Mouse (Mus musculus) lung, postnatal 0 days (tissue): ENCODE measurements at regions not wholly inside any gene's neighbourhood (a gene's known extent, or its start where the extent isn't known, plus 50 kb on each side); places are given as distances from the start of the nearest gene placed in this dataset.

Source experiments
- ATAC-seq: fragments of 200-750 bp; cut with Nextera tagmentation; 2 replicates; pipeline ENCODE4 v1.8.0; 2017; ENCODE audit warnings: moderate library complexity
- DNase-seq: peaks from one replicate; pipeline ENCODE4 v3.0.0-alpha.2; 2016; ENCODE audit warnings: low spot score
- H3K27ac ChIP-seq: fragments of 300-500 bp; sonication (generic); 2 replicates; pipeline ENCODE4 v1.5.1; 2014; ENCODE audit warnings: antibody characterized with exemption, mild to moderate bottlenecking, low read length, mixed read lengths
- H3K27me3 ChIP-seq: fragments of 300-500 bp; sonication (generic); replicated peaks from 2 replicates; pipeline ENCODE4 v1.6.1; 2014; ENCODE audit warnings: low read length, mixed read lengths; ENCODE audit not compliant: insufficient read depth
- H3K36me3 ChIP-seq: fragments of 300-500 bp; sonication (generic); 2 replicates; pipeline ENCODE4 v1.6.1; 2014; ENCODE audit warnings: low read length, mixed read lengths; ENCODE audit not compliant: insufficient read depth
- H3K4me1 ChIP-seq: fragments of 300-500 bp; sonication (generic); 2 replicates; pipeline ENCODE4 v1.6.1; 2014; ENCODE audit warnings: antibody characterized with exemption, low read depth, low read length, mixed read lengths; ENCODE audit not compliant: insufficient read depth
- H3K4me2 ChIP-seq: fragments of 300-500 bp; sonication (generic); replicated peaks from 2 replicates; pipeline ENCODE4 v1.6.1; 2014; ENCODE audit warnings: low read depth, mild to moderate bottlenecking, low read length, moderate library complexity, mixed read lengths
- H3K4me3 ChIP-seq: fragments of 300-500 bp; sonication (generic); 2 replicates; pipeline ENCODE4 v1.5.1; 2014; ENCODE audit warnings: low read depth, low read length
- H3K9ac ChIP-seq: fragments of 300-500 bp; sonication (generic); replicated peaks from 2 replicates; pipeline ENCODE4 v1.6.1; 2014; ENCODE audit warnings: low read depth, mild to moderate bottlenecking
- H3K9me3 ChIP-seq: fragments of 300-500 bp; sonication (generic); 2 replicates; pipeline ENCODE4 v1.6.1; 2016; ENCODE audit warnings: low read length, mixed read lengths
- CTCF ChIP-seq: IDR thresholded peaks from 2 replicates; pipeline ENCODE4 v1.5.1; 2016; ENCODE audit warnings: antibody characterized with exemption, mild to moderate bottlenecking
- EP300 ChIP-seq: IDR thresholded peaks from 2 replicates; pipeline ENCODE4 v1.6.1; 2016; ENCODE audit warnings: antibody characterized with exemption, mild to moderate bottlenecking, control low read depth
- WGBS: fragments of 180-500 bp; shearing (Covaris S2); extraction: QIAGEN DNeasy Blood & Tissue Kit; methylation state at CpG from one replicate; pipeline ENCODE4 v1.1.7; 2014; 5-methylcytosine and 5-hydroxymethylcytosine counted together

- ATAC-seq (no peak), DNase-seq (no peak)
- H3K36me3 ChIP-seq: no peaks in the 10 kb centered on the region
- no peaks in the 10 kb centered on the region for H3K4me1 ChIP-seq
- TF ChIP-seq CTCF (no peak), EP300 (no peak)
- no peaks in the 10 kb centered on the region for H3K27me3 ChIP-seq
- H3K4me3 ChIP-seq: no peak overlapping the region
- H3K9me3 ChIP-seq: no peaks in the 10 kb centered on the region
- no peak overlapping the region for H3K9ac ChIP-seq
- no peak overlapping the region for H3K4me2 ChIP-seq
- 82% methylated on average over 3 of the region's 3 CpGs for WGBS
- no peak overlapping the region for H3K27ac ChIP-seq
Measured at GRCm38 (mm10) chr10:29725319-29725718, 189.7 kb upstream of the Rspo3 start.

GRCm38 (mm10) chr10:29710967-29711366, 175.3 kb upstream of the Rspo3 start:
- no peak overlapping the region for H3K27ac ChIP-seq
- no peak overlapping the region for H3K9ac ChIP-seq
- no peaks in the 10 kb centered on the region for H3K36me3 ChIP-seq
- DNase-seq (no peak), ATAC-seq (no peak)
- no peak overlapping the region for H3K4me2 ChIP-seq
- no peaks in the 10 kb centered on the region for H3K9me3 ChIP-seq
- no peaks in the 10 kb centered on the region for H3K4me1 ChIP-seq
- WGBS: 0% methylated on average over 1 of the region's 1 CpGs
- no peak overlapping the region for H3K4me3 ChIP-seq
- H3K27me3 ChIP-seq: no peaks in the 10 kb centered on the region
- TF ChIP-seq EP300 (no peak), CTCF (no peak)

- Histone ChIP-seq H3K27me3 (no peaks in the 10 kb centered on the region), H3K9ac (no peak overlapping the region), H3K27ac (no peak overlapping the region), H3K9me3 (no peaks in the 10 kb centered on the region), H3K4me3 (no peak overlapping the region), H3K4me2 (no peak overlapping the region), H3K4me1 (no peaks in the 10 kb centered on the region), H3K36me3 (no peaks in the 10 kb centered on the region)
- no peak for ATAC-seq
- WGBS: 19% methylated on average over 2 of the region's 2 CpGs
- DNase-seq: no peak
- TF ChIP-seq CTCF: no peak
- no peak for TF ChIP-seq EP300
Measured at GRCm38 (mm10) chr10:29708653-29709052, 173.0 kb upstream of the Rspo3 start.

- Histone ChIP-seq H3K27ac (no peak overlapping the region), H3K36me3 (no peaks in the 10 kb centered on the region), H3K4me3 (no peak overlapping the region), H3K4me2 (no peak overlapping the region), H3K9ac (no peak overlapping the region), H3K9me3 (no peaks in the 10 kb centered on the region), H3K27me3 (no peaks in the 10 kb centered on the region), H3K4me1 (no peaks in the 10 kb centered on the region)
- no peak for TF ChIP-seq CTCF
- no peak for TF ChIP-seq EP300
- no peak for ATAC-seq
- DNase-seq: no peak
- 50% methylated on average over 15 of the region's 15 CpGs for WGBS
Measured at GRCm38 (mm10) chr10:29693009-29693935, 157.6 kb upstream of the Rspo3 start.

- no peaks in the 10 kb centered on the region for H3K27me3 ChIP-seq
- no peak for ATAC-seq
- H3K27ac ChIP-seq: no peak overlapping the region
- no peak overlapping the region for H3K9ac ChIP-seq
- 53% methylated on average over 3 of the region's 3 CpGs for WGBS
- TF ChIP-seq EP300 (no peak), CTCF (no peak)
- H3K36me3 ChIP-seq: no peaks in the 10 kb centered on the region
- no peaks in the 10 kb centered on the region for H3K9me3 ChIP-seq
- H3K4me3 ChIP-seq: no peak overlapping the region
- H3K4me1 ChIP-seq: no peaks in the 10 kb centered on the region
- DNase-seq: no peak
- H3K4me2 ChIP-seq: no peak overlapping the region
Measured at GRCm38 (mm10) chr10:29689529-29689928, 153.9 kb upstream of the Rspo3 start.

DNA sequence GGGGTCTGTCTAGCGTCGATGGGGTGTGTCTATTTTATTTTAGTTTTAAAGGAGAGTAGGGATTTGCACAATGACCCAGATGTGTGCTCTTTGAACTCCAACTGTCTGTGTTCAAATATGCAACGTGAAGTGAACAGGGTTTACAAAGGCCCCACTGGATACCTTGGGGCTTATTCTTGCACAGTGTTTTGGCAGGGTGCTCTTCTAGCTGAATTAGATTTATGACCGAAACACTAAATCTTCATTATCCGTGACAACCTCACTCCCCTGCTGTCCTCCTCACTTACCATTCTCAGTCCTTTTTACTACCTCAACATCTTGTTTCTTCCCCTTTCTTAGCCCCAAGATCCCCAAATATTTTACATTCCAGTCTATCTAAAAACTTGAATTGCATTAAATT, 151.3 kb upstream of the Rspo3 start:
- Histone ChIP-seq H3K9ac (no peak overlapping the region), H3K4me2 (no peak overlapping the region), H3K36me3 (no peaks in the 10 kb centered on the region), H3K27me3 (no peaks in the 10 kb centered on the region), H3K9me3 (no peaks in the 10 kb centered on the region), H3K27ac (no peak overlapping the region), H3K4me1 (no peaks in the 10 kb centered on the region), H3K4me3 (no peak overlapping the region)
- no peak for ATAC-seq
- TF ChIP-seq EP300: no peak
- no peak for TF ChIP-seq CTCF
- DNase-seq: no peak
- WGBS: 66% methylated on average over 5 of the region's 5 CpGs
